Mouse (Mus musculus): ENCODE data around the gene Carmil3. TPM values are rescaled to one million over a fixed set of nuclear protein-coding genes. Genes with fewer than 3 reads are reported as not detected.

Gene Carmil3
- 1.9 TPM in 1 of 2 replicates, not detected in the other for polyA plus RNA-seq (2012; ENCODE audit: insufficient read depth, low replicate concordance)

DNA sequence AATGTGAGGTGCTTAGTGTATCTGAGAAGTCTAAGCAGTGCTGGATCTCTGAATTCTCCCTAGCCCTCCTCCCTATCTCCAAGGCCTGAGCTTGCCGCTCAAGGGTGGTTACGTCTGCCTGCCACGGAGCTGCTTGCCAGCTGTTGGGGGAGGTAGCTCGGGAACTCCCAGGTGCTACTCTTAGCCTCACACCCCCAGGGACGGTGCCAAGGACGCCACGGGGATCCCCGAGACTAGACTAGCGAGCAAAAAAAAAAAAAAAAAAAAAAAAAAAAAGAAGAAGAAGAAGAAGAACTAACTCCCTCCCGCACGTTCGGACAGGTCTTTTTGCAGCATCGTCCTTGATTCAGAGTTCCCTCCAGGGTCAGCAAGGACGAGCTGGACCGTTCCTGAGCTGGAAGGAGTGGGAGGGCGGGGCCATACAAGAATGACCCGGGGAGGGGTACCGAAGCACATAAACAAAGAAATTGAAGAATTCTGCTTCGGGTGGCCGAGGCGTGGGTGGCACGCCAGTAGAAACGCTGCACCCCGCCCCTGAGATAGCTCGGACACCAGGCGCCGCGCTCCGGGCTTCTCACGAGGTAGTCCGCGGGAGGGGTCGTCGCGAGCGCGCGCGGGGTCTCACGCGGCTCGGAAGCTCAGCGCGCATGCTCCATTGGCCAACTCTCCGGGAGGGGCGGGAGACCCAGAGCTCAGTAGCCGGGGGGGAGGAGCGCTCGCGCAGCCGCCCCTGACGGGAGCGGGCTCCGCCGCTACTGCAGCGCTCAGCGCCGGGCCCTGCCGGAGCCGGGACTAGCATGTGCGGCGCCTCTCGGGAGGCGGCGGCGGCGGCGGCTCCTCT is at the start of gene Carmil3:
Gene Carmil3 (plus strand): TSS at position 291 of the 841 bp plus-strand sequence.
- Histone ChIP-seq H3K9me3 (no peaks in the 10 kb centered on the region), H3K4me3 (replicated peaks) (peak within 1 kb of the TSS; percentile 93), H3K36me3 (replicated peaks; ENCODE audit: low read length) (no peaks in the 10 kb centered on the region), H3K4me1 (peaks cover 32% of the 10 kb centered on the region), H3K27me3 (replicated peaks) (peaks cover 89% of the 10 kb centered on the region)
- no peak for TF ChIP-seq GATA1 (IDR thresholded peaks at IDR 0.05; ENCODE audit: borderline replicate concordance, low read length)
- TF ChIP-seq FLI1 (IDR thresholded peaks at IDR 0.05; ENCODE audit: low read length): no peak

DNA sequence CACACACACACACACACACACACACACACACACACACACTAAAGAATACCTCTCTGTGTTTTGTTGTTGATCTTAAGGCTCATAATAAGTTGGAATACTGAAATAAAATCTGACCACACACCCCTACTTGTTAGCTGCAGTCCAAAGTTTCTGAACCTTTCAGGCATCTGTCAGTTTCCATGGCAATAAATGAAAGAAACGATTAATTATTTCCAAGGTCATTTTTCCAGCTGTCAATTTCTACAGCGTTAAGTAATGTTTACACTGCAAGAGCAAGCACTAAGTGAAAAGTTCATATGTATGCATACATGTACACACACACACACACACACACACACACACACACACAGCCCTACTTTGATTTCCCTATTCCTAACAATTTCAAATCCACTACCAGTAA is 32.8 kb upstream of the Carmil3 start:
- Histone ChIP-seq H3K27me3 (replicated peaks) (peaks cover 28% of the 10 kb centered on the region), H3K4me3 (replicated peaks) (no peak overlapping the region), H3K36me3 (replicated peaks; ENCODE audit: low read length) (no peaks in the 10 kb centered on the region), H3K9me3 (peaks cover 27% of the 10 kb centered on the region), H3K4me1 (no peaks in the 10 kb centered on the region)
- no peak for TF ChIP-seq GATA1 (IDR thresholded peaks at IDR 0.05; ENCODE audit: borderline replicate concordance, low read length)
- TF ChIP-seq FLI1 (IDR thresholded peaks at IDR 0.05; ENCODE audit: low read length): no peak

- no peak overlapping the region for H3K4me3 ChIP-seq (replicated peaks)
- peaks cover 33% of the 10 kb centered on the region for H3K27me3 ChIP-seq (replicated peaks)
- peaks cover 23% of the 10 kb centered on the region for H3K9me3 ChIP-seq
- TF ChIP-seq GATA1 (IDR thresholded peaks at IDR 0.05; ENCODE audit: borderline replicate concordance, low read length): no peak
- TF ChIP-seq FLI1 (IDR thresholded peaks at IDR 0.05; ENCODE audit: low read length): no peak
- H3K4me1 ChIP-seq: no peaks in the 10 kb centered on the region
- no peaks in the 10 kb centered on the region for H3K36me3 ChIP-seq (replicated peaks; ENCODE audit: low read length)
Observed at GRCm38 (mm10) chr14:55458273-55458672, 32.2 kb upstream of the Carmil3 start.

GRCm38 (mm10) chr14:55458761-55459160 is 31.7 kb upstream of the Carmil3 start:
- no peak for TF ChIP-seq FLI1 (IDR thresholded peaks at IDR 0.05; ENCODE audit: low read length)
- no peak for TF ChIP-seq GATA1 (IDR thresholded peaks at IDR 0.05; ENCODE audit: borderline replicate concordance, low read length)
- Histone ChIP-seq H3K4me3 (replicated peaks) (no peak overlapping the region), H3K27me3 (replicated peaks) (peaks cover 33% of the 10 kb centered on the region), H3K9me3 (peaks cover 18% of the 10 kb centered on the region), H3K4me1 (no peaks in the 10 kb centered on the region), H3K36me3 (replicated peaks; ENCODE audit: low read length) (no peaks in the 10 kb centered on the region)

DNA sequence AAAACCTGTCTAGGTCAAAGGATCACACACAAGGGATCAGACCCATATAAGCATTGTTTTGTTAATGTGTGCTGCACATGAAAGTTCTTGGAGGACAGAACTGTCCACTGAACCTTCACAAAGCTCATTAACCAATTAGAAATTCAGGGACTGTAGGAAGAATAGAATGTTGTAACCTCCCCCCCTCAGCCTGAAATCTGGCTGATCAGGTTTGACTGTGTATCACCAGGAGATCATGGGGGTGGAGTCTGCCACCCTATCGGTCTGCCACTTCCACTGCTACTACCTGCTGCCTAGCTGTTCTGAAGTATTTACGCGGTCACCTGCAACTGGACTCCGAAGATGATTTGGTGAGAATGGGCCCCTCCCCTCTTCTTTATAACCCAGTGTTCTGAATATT is 30.7 kb upstream of the Carmil3 start:
- peaks cover 40% of the 10 kb centered on the region for H3K27me3 ChIP-seq (replicated peaks)
- peaks cover 12% of the 10 kb centered on the region for H3K9me3 ChIP-seq
- no peaks in the 10 kb centered on the region for H3K4me1 ChIP-seq
- no peak overlapping the region for H3K4me3 ChIP-seq (replicated peaks)
- H3K36me3 ChIP-seq (replicated peaks; ENCODE audit: low read length): no peaks in the 10 kb centered on the region
- no peak for TF ChIP-seq GATA1 (IDR thresholded peaks at IDR 0.05; ENCODE audit: borderline replicate concordance, low read length)
- no peak for TF ChIP-seq FLI1 (IDR thresholded peaks at IDR 0.05; ENCODE audit: low read length)

DNA sequence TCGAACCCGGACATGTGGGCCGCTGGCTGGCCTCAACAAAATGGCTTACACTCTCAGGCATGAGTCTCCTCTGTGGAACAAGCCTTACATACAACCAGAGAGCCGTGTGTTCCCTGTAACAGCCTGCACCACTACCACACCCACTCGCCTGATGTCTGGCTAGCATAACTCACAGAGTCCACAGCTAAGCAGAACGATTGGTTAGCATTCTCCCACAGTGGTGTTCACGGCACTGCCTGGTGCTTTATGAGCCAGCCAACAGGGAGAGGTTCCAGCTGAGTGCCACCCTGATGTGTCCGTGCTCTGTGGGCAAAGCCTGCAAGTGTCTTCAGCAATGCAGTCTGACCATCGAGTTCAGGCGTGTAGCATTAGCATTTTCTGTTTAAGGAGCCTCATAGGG is 30.2 kb upstream of the Carmil3 start:
- Histone ChIP-seq H3K4me1 (no peaks in the 10 kb centered on the region), H3K9me3 (peaks cover 11% of the 10 kb centered on the region), H3K36me3 (replicated peaks; ENCODE audit: low read length) (no peaks in the 10 kb centered on the region), H3K27me3 (replicated peaks) (peaks cover 44% of the 10 kb centered on the region), H3K4me3 (replicated peaks) (no peak overlapping the region)
- TF ChIP-seq FLI1 (IDR thresholded peaks at IDR 0.05; ENCODE audit: low read length) (no peak), GATA1 (IDR thresholded peaks at IDR 0.05; ENCODE audit: borderline replicate concordance, low read length) (no peak)

- no peak for TF ChIP-seq GATA1 (IDR thresholded peaks at IDR 0.05; ENCODE audit: borderline replicate concordance, low read length)
- no peak for TF ChIP-seq FLI1 (IDR thresholded peaks at IDR 0.05; ENCODE audit: low read length)
Observed at GRCm38 (mm10) chr14:55461757-55462156, 28.7 kb upstream of the Carmil3 start.

GRCm38 (mm10) chr14:55466481-55466880 is 24.0 kb upstream of the Carmil3 start:
- TF ChIP-seq FLI1 (IDR thresholded peaks at IDR 0.05; ENCODE audit: low read length): no peak
- TF ChIP-seq GATA1 (IDR thresholded peaks at IDR 0.05; ENCODE audit: borderline replicate concordance, low read length): no peak

More at GRCm38 (mm10) chr14:55461757-55462156, 28.7 kb upstream of the Carmil3 start:
- Histone ChIP-seq H3K9me3 (no peaks in the 10 kb centered on the region), H3K4me3 (replicated peaks) (no peak overlapping the region), H3K36me3 (replicated peaks; ENCODE audit: low read length) (no peaks in the 10 kb centered on the region), H3K4me1 (no peaks in the 10 kb centered on the region), H3K27me3 (replicated peaks) (peaks cover 55% of the 10 kb centered on the region)

DNA sequence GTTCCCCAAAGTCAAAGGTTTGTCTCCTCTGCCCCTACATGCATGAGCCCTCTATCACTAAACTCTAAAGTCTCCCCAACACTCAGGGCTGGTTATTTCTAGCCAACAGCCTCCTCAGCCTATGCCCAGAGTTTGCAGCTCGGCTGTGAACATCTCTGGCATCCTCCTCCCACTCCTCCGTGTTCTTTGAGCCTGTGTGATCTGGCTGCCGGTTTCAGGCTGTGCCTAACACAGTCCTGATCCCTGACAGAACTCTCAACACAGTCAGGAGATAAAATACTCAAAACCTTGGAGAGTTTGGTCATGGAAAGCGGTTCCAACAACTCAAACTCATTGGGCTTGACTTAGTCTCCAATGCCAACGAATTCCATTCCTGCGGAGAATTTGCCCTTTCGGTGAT is 23.3 kb upstream of the Carmil3 start:
- Histone ChIP-seq H3K9me3 (no peaks in the 10 kb centered on the region), H3K27me3 (replicated peaks) (peaks cover 70% of the 10 kb centered on the region), H3K36me3 (replicated peaks; ENCODE audit: low read length) (no peaks in the 10 kb centered on the region), H3K4me1 (peaks cover 8% of the 10 kb centered on the region; the same call in 1 of the 2 replicates), H3K4me3 (replicated peaks) (no peak overlapping the region)
- no peak for TF ChIP-seq GATA1 (IDR thresholded peaks at IDR 0.05; ENCODE audit: borderline replicate concordance, low read length)
- TF ChIP-seq FLI1 (IDR thresholded peaks at IDR 0.05; ENCODE audit: low read length): no peak

More at GRCm38 (mm10) chr14:55466481-55466880, 24.0 kb upstream of the Carmil3 start:
- Histone ChIP-seq H3K4me3 (replicated peaks) (no peak overlapping the region), H3K36me3 (replicated peaks; ENCODE audit: low read length) (no peaks in the 10 kb centered on the region), H3K27me3 (replicated peaks) (peaks cover 67% of the 10 kb centered on the region), H3K9me3 (no peaks in the 10 kb centered on the region), H3K4me1 (peaks cover 8% of the 10 kb centered on the region; the same call in 1 of the 2 replicates)

- H3K27me3 ChIP-seq (replicated peaks): peaks cover 61% of the 10 kb centered on the region
- no peaks in the 10 kb centered on the region for H3K36me3 ChIP-seq (replicated peaks; ENCODE audit: low read length)
- no peaks in the 10 kb centered on the region for H3K9me3 ChIP-seq
- H3K4me1 ChIP-seq: peaks cover 8% of the 10 kb centered on the region; the same call in 1 of the 2 replicates
- H3K4me3 ChIP-seq (replicated peaks): no peak overlapping the region
- TF ChIP-seq GATA1 (IDR thresholded peaks at IDR 0.05; ENCODE audit: borderline replicate concordance, low read length) (no peak), FLI1 (IDR thresholded peaks at IDR 0.05; ENCODE audit: low read length) (no peak)
Observed at GRCm38 (mm10) chr14:55468301-55468741, 22.1 kb upstream of the Carmil3 start.
